Mouse (Mus musculus) heart, embryonic 11.5 days (tissue): ENCODE data around the gene Tpm4. TPM values are rescaled to one million over a fixed set of nuclear protein-coding genes. Genes with fewer than 3 reads are reported as not detected.

ENCODE experiments used
- ATAC-seq: fragments of 200-750 bp; cut with Nextera tagmentation; replicated peaks from 2 replicates; pipeline ENCODE4 v1.8.0; 2017; ENCODE audit warnings: moderate library complexity; ENCODE audit not compliant: insufficient number of reproducible peaks, low FRiP score, low TSS enrichment
- H3K27ac ChIP-seq: fragments of 300-500 bp; sonication (generic); 2 replicates; pipeline ENCODE4 v1.5.1; 2014; ENCODE audit warnings: mild to moderate bottlenecking, low read depth, low read length
- H3K27me3 ChIP-seq: fragments of 300-500 bp; sonication (generic); 2 replicates; pipeline ENCODE4 v1.6.1; 2014; ENCODE audit warnings: mild to moderate bottlenecking, low read length, mixed read lengths; ENCODE audit not compliant: control insufficient read depth, insufficient read depth
- H3K36me3 ChIP-seq: fragments of 300-500 bp; sonication (generic); 2 replicates; pipeline ENCODE4 v1.6.1; 2014; ENCODE audit warnings: mild to moderate bottlenecking, low read length, moderate library complexity, mixed read lengths; ENCODE audit not compliant: control insufficient read depth, insufficient read depth
- H3K4me1 ChIP-seq: fragments of 300-500 bp; sonication (generic); 2 replicates; pipeline ENCODE4 v1.6.1; 2014; ENCODE audit warnings: low read length; ENCODE audit not compliant: control insufficient read depth, insufficient read depth
- H3K4me2 ChIP-seq: fragments of 300-500 bp; sonication (generic); 2 replicates; pipeline ENCODE4 v1.6.1; 2014; ENCODE audit warnings: mild to moderate bottlenecking, moderate library complexity
- H3K4me3 ChIP-seq: fragments of 300-500 bp; sonication (generic); 2 replicates; pipeline ENCODE4 v1.5.1; 2014; ENCODE audit warnings: low read depth, low read length
- H3K9ac ChIP-seq: fragments of 300-500 bp; sonication (generic); 2 replicates; pipeline ENCODE4 v1.6.1; 2014; ENCODE audit warnings: mild to moderate bottlenecking, low read depth, low read length, moderate library complexity
- H3K9me3 ChIP-seq: fragments of 300-500 bp; sonication (generic); replicated peaks from 2 replicates; pipeline ENCODE4 v1.6.1; 2016; ENCODE audit warnings: low read length; ENCODE audit not compliant: control insufficient read depth
- WGBS: fragments of 180-500 bp; shearing (Covaris S2); extraction: QIAGEN DNeasy Blood & Tissue Kit; methylation state at CpG from one replicate; pipeline ENCODE4 v1.1.7; 2014; ENCODE audit not compliant: insufficient replicate concordance; 5-methylcytosine and 5-hydroxymethylcytosine counted together
- polyA plus RNA-seq: library from polyadenylated mRNA; unstranded; fragments of >200 nt; fragmentation: Nextera tagmentation; extraction: Ambion mirVana; gene quantifications from 2 replicates; pipeline ENCODE4 v1.2.1, GENCODE M21; 2014

The Tpm4 gene
- polyA plus RNA-seq, 1 experiment from 2014 or later, result 405 TPM

- Histone ChIP-seq H3K4me2 (peak overlapping the region; percentile 88), H3K27me3 (no peaks in the 10 kb centered on the region), H3K9me3 (no peaks in the 10 kb centered on the region), H3K4me3 (peak overlapping the region; percentile 91), H3K9ac (peak overlapping the region; percentile 100), H3K4me1 (peaks cover 22% of the 10 kb centered on the region), H3K36me3 (peaks cover 22% of the 10 kb centered on the region), H3K27ac (peak overlapping the region; percentile 100)
- WGBS, result 0% methylated on average over 61 of the region's 62 CpGs
- peak; percentile 65 for ATAC-seq
These were observed 899 bp downstream of the Tpm4 start for GRCm38 (mm10) chr8:72135446-72136301.

GRCm38 (mm10) chr8:72136302-72136978, 1.7 kb downstream of the Tpm4 start:
- H3K4me3 ChIP-seq, result peak overlapping the region; percentile 91
- H3K4me1 ChIP-seq, result peaks cover 18% of the 10 kb centered on the region
- ATAC-seq, result peak; percentile 24; the same call in 1 of the 2 replicates
- peak overlapping the region; percentile 100 for H3K27ac ChIP-seq
- peak overlapping the region; percentile 88 for H3K4me2 ChIP-seq
- H3K9me3 ChIP-seq, result no peaks in the 10 kb centered on the region
- no peaks in the 10 kb centered on the region for H3K27me3 ChIP-seq
- H3K9ac ChIP-seq, result peak overlapping the region; percentile 100
- WGBS, result under 1% methylated on average over 18 of the region's 18 CpGs
- H3K36me3 ChIP-seq, result peaks cover 27% of the 10 kb centered on the region

- ATAC-seq, result no peak
These were observed 2.7 kb downstream of the Tpm4 start for GRCm38 (mm10) chr8:72137431-72137830.

GRCm38 (mm10) chr8:72138456-72138855, 3.7 kb downstream of the Tpm4 start:
- 86% methylated on average over 5 of the region's 5 CpGs for WGBS
- Histone ChIP-seq H3K4me3 (no peak overlapping the region), H3K4me1 (peaks cover 11% of the 10 kb centered on the region), H3K9me3 (no peaks in the 10 kb centered on the region), H3K4me2 (no peak overlapping the region), H3K27ac (no peak overlapping the region), H3K9ac (no peak overlapping the region), H3K36me3 (peaks cover 47% of the 10 kb centered on the region), H3K27me3 (no peaks in the 10 kb centered on the region)
- ATAC-seq, result no peak

More at GRCm38 (mm10) chr8:72137431-72137830, 2.7 kb downstream of the Tpm4 start:
- Histone ChIP-seq H3K4me1 (peaks cover 18% of the 10 kb centered on the region), H3K36me3 (peaks cover 37% of the 10 kb centered on the region), H3K27ac (no peak overlapping the region), H3K4me3 (peak overlapping the region; percentile 91), H3K27me3 (no peaks in the 10 kb centered on the region), H3K4me2 (peak overlapping the region; percentile 88), H3K9ac (0 out of 2 replicates have a peak overlapping the region, but pooled peaks have one; percentile 11), H3K9me3 (no peaks in the 10 kb centered on the region)
- 81% methylated on average over 2 of the region's 2 CpGs for WGBS

GRCm38 (mm10) chr8:72143256-72143824, 8.6 kb downstream of the Tpm4 start:
- Histone ChIP-seq H3K4me2 (no peak overlapping the region), H3K4me3 (no peak overlapping the region), H3K36me3 (peaks cover 83% of the 10 kb centered on the region), H3K9ac (no peak overlapping the region), H3K9me3 (no peaks in the 10 kb centered on the region), H3K27me3 (no peaks in the 10 kb centered on the region), H3K4me1 (peaks cover 10% of the 10 kb centered on the region), H3K27ac (no peak overlapping the region)
- no peak for ATAC-seq
- 88% methylated on average over 13 of the region's 13 CpGs for WGBS

GRCm38 (mm10) chr8:72144345-72144975, 9.7 kb downstream of the Tpm4 start:
- no peak overlapping the region for H3K27ac ChIP-seq
- WGBS, result 82% methylated on average over 5 of the region's 5 CpGs

GRCm38 (mm10) chr8:72145511-72145910, 10.7 kb downstream of the Tpm4 start:
- no peak for ATAC-seq
- Histone ChIP-seq H3K27me3 (no peaks in the 10 kb centered on the region), H3K4me1 (peaks cover 10% of the 10 kb centered on the region), H3K4me3 (no peak overlapping the region), H3K9ac (no peak overlapping the region), H3K27ac (no peak overlapping the region), H3K4me2 (no peak overlapping the region), H3K36me3 (peaks cover 80% of the 10 kb centered on the region), H3K9me3 (no peaks in the 10 kb centered on the region)
- 81% methylated on average over 3 of the region's 3 CpGs for WGBS

More at GRCm38 (mm10) chr8:72144345-72144975, 9.7 kb downstream of the Tpm4 start:
- Histone ChIP-seq H3K27me3 (no peaks in the 10 kb centered on the region), H3K4me3 (no peak overlapping the region), H3K4me2 (no peak overlapping the region), H3K9me3 (no peaks in the 10 kb centered on the region), H3K9ac (no peak overlapping the region), H3K4me1 (peaks cover 10% of the 10 kb centered on the region), H3K36me3 (peaks cover 79% of the 10 kb centered on the region)
- ATAC-seq, result no peak

GRCm38 (mm10) chr8:72146056-72146455, 11.3 kb downstream of the Tpm4 start:
- 76% methylated on average over 1 of the region's 1 CpGs for WGBS
- no peak for ATAC-seq
- Histone ChIP-seq H3K4me1 (peaks cover 10% of the 10 kb centered on the region), H3K9me3 (no peaks in the 10 kb centered on the region), H3K4me2 (no peak overlapping the region), H3K27me3 (no peaks in the 10 kb centered on the region), H3K9ac (no peak overlapping the region), H3K4me3 (no peak overlapping the region), H3K36me3 (peaks cover 79% of the 10 kb centered on the region), H3K27ac (no peak overlapping the region)
